Mouse (Mus musculus): ENCODE measurements at regions not wholly inside any gene's neighbourhood (a gene's known extent, or its start where the extent isn't known, plus 50 kb on each side); places are given as distances from the start of the nearest gene placed in this dataset.

DNA sequence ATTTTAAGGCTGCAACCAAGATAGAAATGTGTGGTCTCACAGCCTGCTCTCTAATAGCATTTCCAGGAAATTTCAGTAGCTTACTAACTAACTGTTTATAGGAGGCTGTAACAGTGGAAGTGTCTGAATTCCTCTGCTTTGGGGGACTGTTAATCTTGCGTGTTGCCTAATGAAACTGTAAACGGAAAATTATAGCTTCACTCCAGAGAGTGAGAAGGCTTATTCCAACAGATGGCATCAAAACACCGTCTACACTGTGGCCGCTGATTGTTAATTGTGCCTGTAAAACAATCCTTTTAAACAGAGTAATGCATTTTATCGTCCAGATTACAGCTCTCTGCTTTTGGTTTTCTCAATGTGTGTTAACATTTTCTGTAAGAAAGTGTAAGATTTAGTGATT lies 206.7 kb upstream of the Dnajc19 start:
- Histone ChIP-seq H3K9me3 (replicated peaks) (no peaks in the 10 kb centered on the region), H3K4me1 (no peaks in the 10 kb centered on the region), H3K27ac (replicated peaks) (no peak overlapping the region), H3K4me2 (replicated peaks) (no peak overlapping the region), H3K27me3 (no peaks in the 10 kb centered on the region), H3K4me3 (replicated peaks) (no peak overlapping the region), H3K9ac (no peak overlapping the region), H3K36me3 (no peaks in the 10 kb centered on the region)
- 61% methylated on average over 5 of the region's 5 CpGs for WGBS
- ATAC-seq (ENCODE audit: insufficient number of reproducible peaks, low FRiP score, low TSS enrichment, low read depth): no peak

GRCm38 (mm10) chr3:34270154-34270553 lies 189.0 kb upstream of the Dnajc19 start:
- H3K4me1 ChIP-seq: no peaks in the 10 kb centered on the region
- no peak overlapping the region for H3K9ac ChIP-seq
- H3K4me3 ChIP-seq (replicated peaks): no peak overlapping the region
- H3K27me3 ChIP-seq: no peaks in the 10 kb centered on the region
- ATAC-seq (ENCODE audit: insufficient number of reproducible peaks, low FRiP score, low TSS enrichment, low read depth): no peak
- no peak overlapping the region for H3K27ac ChIP-seq (replicated peaks)
- no peaks in the 10 kb centered on the region for H3K36me3 ChIP-seq
- H3K9me3 ChIP-seq (replicated peaks): no peaks in the 10 kb centered on the region
- H3K4me2 ChIP-seq (replicated peaks): no peak overlapping the region
- 87% methylated on average over 10 of the region's 10 CpGs for WGBS

DNA sequence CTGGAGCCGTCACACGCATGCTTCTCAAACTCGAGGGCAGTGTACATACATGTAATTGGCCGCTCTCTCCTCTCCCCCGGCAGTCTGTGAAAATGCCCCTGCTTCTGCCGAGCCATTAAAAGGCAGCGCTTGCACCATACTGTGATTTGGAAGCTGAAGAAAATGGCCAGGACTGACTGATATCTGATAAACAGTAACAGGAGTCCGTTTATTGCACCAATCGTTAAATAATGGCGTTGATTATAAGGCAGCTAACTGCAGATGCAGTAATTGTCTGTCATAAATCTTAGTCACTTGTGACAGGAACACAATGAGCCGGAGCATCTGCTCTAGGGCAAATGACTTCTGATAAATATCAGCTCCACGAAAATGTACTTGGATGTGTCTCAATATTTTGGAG lies 185.3 kb upstream of the Dnajc19 start:
- Histone ChIP-seq H3K9me3 (replicated peaks) (no peaks in the 10 kb centered on the region), H3K4me3 (replicated peaks) (no peak overlapping the region), H3K4me2 (replicated peaks) (no peak overlapping the region), H3K4me1 (no peaks in the 10 kb centered on the region), H3K9ac (no peak overlapping the region), H3K27me3 (no peaks in the 10 kb centered on the region), H3K27ac (replicated peaks) (no peak overlapping the region), H3K36me3 (no peaks in the 10 kb centered on the region)
- ATAC-seq (ENCODE audit: insufficient number of reproducible peaks, low FRiP score, low TSS enrichment, low read depth): no peak
- 70% methylated on average over 12 of the region's 12 CpGs for WGBS

GRCm38 (mm10) chr3:34264811-34265210 lies 183.7 kb upstream of the Dnajc19 start:
- Histone ChIP-seq H3K36me3 (no peaks in the 10 kb centered on the region), H3K27me3 (no peaks in the 10 kb centered on the region), H3K4me2 (replicated peaks) (no peak overlapping the region), H3K9me3 (replicated peaks) (no peaks in the 10 kb centered on the region), H3K9ac (no peak overlapping the region), H3K4me3 (replicated peaks) (no peak overlapping the region), H3K4me1 (no peaks in the 10 kb centered on the region), H3K27ac (replicated peaks) (no peak overlapping the region)
- ATAC-seq (ENCODE audit: insufficient number of reproducible peaks, low FRiP score, low TSS enrichment, low read depth): no peak
- 59% methylated on average over 6 of the region's 6 CpGs for WGBS

DNA sequence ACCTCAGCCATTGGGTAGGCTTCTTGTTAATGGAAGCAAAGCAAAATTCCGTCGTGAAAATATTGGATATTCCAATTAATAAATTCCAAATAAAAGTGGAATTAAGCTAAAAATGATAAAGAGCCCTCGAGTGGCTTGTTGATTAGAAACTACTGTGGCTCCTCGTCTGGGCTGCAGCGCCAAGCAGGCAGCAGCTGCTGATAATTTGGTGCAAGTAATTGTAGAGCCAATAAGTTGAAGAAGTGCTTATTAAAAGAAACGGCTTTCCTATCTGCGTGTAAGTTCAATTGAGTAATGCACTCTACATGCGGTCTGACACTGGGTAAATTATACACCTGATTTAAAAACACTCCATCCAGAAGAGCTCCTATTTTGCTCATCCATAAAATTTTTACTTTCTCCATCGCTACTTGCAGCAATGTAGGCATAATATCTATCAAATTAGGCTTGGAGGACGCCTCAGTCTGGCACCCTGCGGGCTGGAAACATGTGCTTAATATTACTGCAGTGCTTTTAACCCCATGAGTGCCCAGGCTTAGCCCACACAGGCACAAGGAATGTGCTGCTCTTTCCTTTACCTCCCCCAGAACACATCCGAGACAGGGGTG lies 171.7 kb upstream of the Dnajc19 start:
- WGBS: 32% methylated on average over 12 of the region's 12 CpGs
- Histone ChIP-seq H3K36me3 (no peaks in the 10 kb centered on the region), H3K4me3 (replicated peaks) (no peak overlapping the region), H3K4me1 (0 out of 2 replicates have a peak, but pooled peaks cover 5% of the 10 kb centered on the region), H3K9me3 (replicated peaks) (no peaks in the 10 kb centered on the region), H3K27ac (replicated peaks) (no peak overlapping the region), H3K27me3 (peaks cover 2% of the 10 kb centered on the region; the same call in 1 of the 2 replicates), H3K4me2 (replicated peaks) (peak overlapping the region; percentile 13; the same call in 1 of the 2 replicates), H3K9ac (no peak overlapping the region)
- ATAC-seq (ENCODE audit: insufficient number of reproducible peaks, low FRiP score, low TSS enrichment, low read depth): no peak

DNA sequence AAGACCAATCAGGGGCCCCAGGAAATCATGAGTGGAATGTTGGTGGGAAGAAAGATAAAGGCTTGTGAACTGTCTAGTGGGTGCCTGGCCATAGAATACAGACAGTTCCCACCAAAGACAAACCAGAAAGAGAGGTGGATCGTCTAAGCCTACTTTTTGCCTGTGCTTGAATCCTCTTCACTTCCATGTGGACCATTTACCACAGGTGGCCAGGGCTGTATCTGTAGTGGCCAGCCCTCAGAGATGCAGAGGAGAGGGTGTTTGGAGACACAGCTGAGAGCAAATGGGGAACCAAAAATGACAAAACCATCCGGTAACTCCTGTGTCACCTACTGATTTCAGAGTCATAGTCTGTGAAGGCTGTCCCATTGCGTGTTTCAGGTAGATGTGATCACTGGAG lies 161.0 kb upstream of the Dnajc19 start:
- Histone ChIP-seq H3K9ac (no peak overlapping the region), H3K4me2 (replicated peaks) (no peak overlapping the region), H3K4me1 (no peaks in the 10 kb centered on the region), H3K4me3 (replicated peaks) (no peak overlapping the region), H3K27ac (replicated peaks) (no peak overlapping the region), H3K36me3 (no peaks in the 10 kb centered on the region), H3K27me3 (0 out of 2 replicates have a peak, but pooled peaks cover 3% of the 10 kb centered on the region), H3K9me3 (replicated peaks) (no peaks in the 10 kb centered on the region)
- 90% methylated on average over 3 of the region's 3 CpGs for WGBS
- ATAC-seq (ENCODE audit: insufficient number of reproducible peaks, low FRiP score, low TSS enrichment, low read depth): no peak

- Histone ChIP-seq H3K4me1 (no peaks in the 10 kb centered on the region), H3K36me3 (no peaks in the 10 kb centered on the region), H3K9ac (no peak overlapping the region), H3K4me2 (replicated peaks) (no peak overlapping the region), H3K27ac (replicated peaks) (no peak overlapping the region), H3K9me3 (replicated peaks) (no peaks in the 10 kb centered on the region), H3K4me3 (replicated peaks) (no peak overlapping the region), H3K27me3 (0 out of 2 replicates have a peak, but pooled peaks cover 5% of the 10 kb centered on the region)
- no peak for ATAC-seq (ENCODE audit: insufficient number of reproducible peaks, low FRiP score, low TSS enrichment, low read depth)
- WGBS: 44% methylated on average over 2 of the region's 2 CpGs
Observed at GRCm38 (mm10) chr3:34239978-34240377, 158.9 kb upstream of the Dnajc19 start.

DNA sequence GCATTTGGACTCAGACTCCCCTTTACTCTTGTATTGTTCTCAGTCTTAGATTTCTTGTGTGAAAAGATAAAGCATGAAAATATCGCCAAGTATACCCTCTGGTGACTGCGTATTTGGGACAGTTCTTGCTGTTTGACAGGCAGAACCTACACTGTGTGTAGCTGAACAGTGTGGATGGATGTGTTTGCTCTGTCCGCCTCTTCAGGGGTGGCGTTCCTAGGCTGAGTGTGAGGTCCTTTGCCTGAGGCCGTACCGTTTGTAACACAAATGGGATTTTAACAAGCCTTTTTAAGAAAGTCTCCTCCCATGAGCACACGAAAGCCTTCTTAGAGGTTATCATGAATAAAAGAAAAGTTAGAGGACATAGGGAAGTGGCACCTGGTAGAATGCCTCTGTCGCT lies 153.3 kb upstream of the Dnajc19 start:
- Histone ChIP-seq H3K4me3 (replicated peaks) (no peak overlapping the region), H3K4me2 (replicated peaks) (no peak overlapping the region), H3K27ac (replicated peaks) (no peak overlapping the region), H3K4me1 (no peaks in the 10 kb centered on the region), H3K36me3 (no peaks in the 10 kb centered on the region), H3K9ac (no peak overlapping the region), H3K9me3 (replicated peaks) (no peaks in the 10 kb centered on the region), H3K27me3 (peaks cover 12% of the 10 kb centered on the region)
- no peak for ATAC-seq (ENCODE audit: insufficient number of reproducible peaks, low FRiP score, low TSS enrichment, low read depth)
- whole genome bisulfite sequencing: 52% methylated on average over 8 of the region's 8 CpGs

GRCm38 (mm10) chr3:34232329-34233250 lies 151.5 kb upstream of the Dnajc19 start:
- Histone ChIP-seq H3K4me2 (replicated peaks) (no peak overlapping the region), H3K4me1 (no peaks in the 10 kb centered on the region), H3K9me3 (replicated peaks) (no peaks in the 10 kb centered on the region), H3K4me3 (replicated peaks) (no peak overlapping the region), H3K27ac (replicated peaks) (no peak overlapping the region), H3K36me3 (no peaks in the 10 kb centered on the region), H3K27me3 (peaks cover 12% of the 10 kb centered on the region), H3K9ac (no peak overlapping the region)
- ATAC-seq (ENCODE audit: insufficient number of reproducible peaks, low FRiP score, low TSS enrichment, low read depth): no peak
- WGBS: 78% methylated on average over 7 of the region's 7 CpGs

DNA sequence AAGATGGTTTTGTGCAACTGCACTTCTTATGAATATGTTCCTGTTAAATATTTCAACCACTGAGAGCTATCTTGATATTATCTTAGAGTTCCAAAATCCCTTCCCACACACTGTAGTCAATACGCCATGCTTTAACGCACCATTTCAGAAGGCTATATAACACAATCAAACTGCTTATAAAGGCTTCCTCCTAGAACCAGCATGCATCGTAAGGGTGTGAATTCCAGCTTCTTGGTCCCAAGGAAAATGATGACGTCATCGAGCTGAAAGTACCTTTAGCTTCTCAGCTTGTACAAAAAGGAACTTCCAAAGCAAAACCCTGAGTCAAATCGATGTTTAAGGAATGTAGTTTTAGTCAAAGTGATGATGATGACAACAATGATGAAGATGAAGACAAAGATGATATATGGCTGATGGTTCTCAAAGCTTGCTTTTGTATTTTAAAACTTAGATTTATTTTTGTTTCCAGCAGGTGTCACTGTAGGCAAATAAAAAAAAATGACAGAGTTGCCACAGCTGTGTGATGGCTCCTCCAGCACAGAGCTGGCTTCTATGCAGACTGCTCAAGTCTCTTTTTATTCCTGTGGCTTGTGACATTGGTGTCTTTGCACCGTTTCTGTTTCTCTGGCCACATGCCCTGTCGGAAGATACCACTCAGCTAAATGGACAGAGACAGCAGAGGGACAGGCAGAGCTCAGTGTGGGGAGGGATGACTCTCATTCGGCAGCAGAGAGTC lies 150.6 kb upstream of the Dnajc19 start:
- Histone ChIP-seq H3K36me3 (no peaks in the 10 kb centered on the region), H3K4me1 (no peaks in the 10 kb centered on the region), H3K9ac (no peak overlapping the region), H3K27ac (replicated peaks) (no peak overlapping the region), H3K4me2 (replicated peaks) (no peak overlapping the region), H3K9me3 (replicated peaks) (no peaks in the 10 kb centered on the region), H3K4me3 (replicated peaks) (no peak overlapping the region), H3K27me3 (peaks cover 12% of the 10 kb centered on the region)
- ATAC-seq (ENCODE audit: insufficient number of reproducible peaks, low FRiP score, low TSS enrichment, low read depth): no peak
- WGBS: 65% methylated on average over 9 of the region's 9 CpGs

GRCm38 (mm10) chr3:34222291-34222690 lies 141.2 kb upstream of the Dnajc19 start:
- Histone ChIP-seq H3K4me2 (replicated peaks) (no peak overlapping the region), H3K27me3 (no peaks in the 10 kb centered on the region), H3K4me3 (replicated peaks) (no peak overlapping the region), H3K4me1 (no peaks in the 10 kb centered on the region), H3K9me3 (replicated peaks) (no peaks in the 10 kb centered on the region), H3K36me3 (no peaks in the 10 kb centered on the region), H3K9ac (no peak overlapping the region), H3K27ac (replicated peaks) (no peak overlapping the region)
- ATAC-seq (ENCODE audit: insufficient number of reproducible peaks, low FRiP score, low TSS enrichment, low read depth): no peak
- 83% methylated on average over 10 of the region's 10 CpGs for WGBS

All from embryonic facial prominence, embryonic 15.5 days (tissue).